Mouse (Mus musculus) neural tube, embryonic 11.5 days (tissue): Measurements from ENCODE around the gene Gm5737. TPM values are rescaled to one million over a fixed set of nuclear protein-coding genes. Genes with fewer than 3 reads are reported as not detected.

Source experiments
- ATAC-seq: fragments of 200-750 bp; cut with Nextera tagmentation; 2 replicates; pipeline ENCODE4 v1.8.0; 2017; ENCODE audit warnings: moderate number of reproducible peaks, mild to moderate bottlenecking, moderate TSS enrichment, moderate library complexity; ENCODE audit not compliant: insufficient read depth, low FRiP score, low TSS enrichment
- DNase-seq: peaks from one replicate; pipeline ENCODE4 v3.0.0-alpha.2; 2015; ENCODE audit warnings: low spot score
- H3K27ac ChIP-seq: fragments of 300-500 bp; sonication (generic); 2 replicates; pipeline ENCODE4 v1.5.1; 2014; ENCODE audit warnings: low read depth, mild to moderate bottlenecking, low read length
- H3K27me3 ChIP-seq: fragments of 300-500 bp; sonication (generic); 2 replicates; pipeline ENCODE4 v1.6.1; 2014; ENCODE audit warnings: mild to moderate bottlenecking, low read length, mixed read lengths; ENCODE audit not compliant: control insufficient read depth, insufficient read depth
- H3K36me3 ChIP-seq: fragments of 300-500 bp; sonication (generic); 2 replicates; pipeline ENCODE4 v1.6.1; 2014; ENCODE audit warnings: mild to moderate bottlenecking, low read length, moderate library complexity, mixed read lengths; ENCODE audit not compliant: control insufficient read depth, insufficient read depth
- H3K4me1 ChIP-seq: fragments of 300-500 bp; sonication (generic); 2 replicates; pipeline ENCODE4 v1.6.1; 2014; ENCODE audit warnings: low read length, mixed read lengths; ENCODE audit not compliant: control insufficient read depth, insufficient read depth
- H3K4me2 ChIP-seq: fragments of 300-500 bp; sonication (generic); 2 replicates; pipeline ENCODE4 v1.6.1; 2014; ENCODE audit warnings: low read depth, mild to moderate bottlenecking, moderate library complexity
- H3K4me3 ChIP-seq: fragments of 300-500 bp; sonication (generic); 2 replicates; pipeline ENCODE4 v1.5.1; 2014; ENCODE audit warnings: low read depth, low read length
- H3K9ac ChIP-seq: fragments of 300-500 bp; sonication (generic); 2 replicates; pipeline ENCODE4 v1.6.1; 2014; ENCODE audit warnings: mild to moderate bottlenecking, low read length
- H3K9me3 ChIP-seq: fragments of 300-500 bp; sonication (generic); 2 replicates; pipeline ENCODE4 v1.6.1; 2016; ENCODE audit warnings: low read length; ENCODE audit not compliant: control insufficient read depth
- WGBS: fragments of 180-500 bp; shearing (Covaris S2); extraction: QIAGEN DNeasy Blood & Tissue Kit; methylation state at CpG from one replicate; pipeline ENCODE4 v1.1.7; 2014; 5-methylcytosine and 5-hydroxymethylcytosine counted together
- polyA plus RNA-seq: library from polyadenylated mRNA; unstranded; fragments of >200 nt; fragmentation: Nextera tagmentation; extraction: Ambion mirVana; gene quantifications from 2 replicates; pipeline ENCODE4 v1.2.1, GENCODE M21; 2014

The Gm5737 gene
- polyA plus RNA-seq, 1 experiment from 2014 or later = not detected

DNA sequence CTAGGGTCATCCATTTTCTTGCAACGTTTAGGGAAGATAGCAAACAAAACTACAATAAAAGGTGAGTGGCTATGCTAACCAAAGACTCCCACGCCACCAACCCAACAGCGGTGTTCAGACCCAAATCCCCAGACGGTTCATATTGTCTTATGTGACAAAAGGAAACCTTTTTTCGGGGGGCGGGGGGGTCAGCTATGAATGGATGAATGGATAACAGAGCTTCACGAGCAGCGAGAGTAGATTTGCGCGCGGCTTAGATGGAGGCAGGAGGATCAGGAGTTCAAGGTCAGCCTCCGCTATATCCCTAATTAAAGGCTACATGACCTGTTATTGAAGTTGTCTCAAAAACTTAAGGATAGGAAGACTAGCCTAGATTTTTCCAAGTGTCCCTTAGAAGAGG is 24.2 kb downstream of the Gm5737 start:
- DNase-seq (peak; percentile 62), ATAC-seq (no peak)
- Histone ChIP-seq H3K27me3 (no peaks in the 10 kb centered on the region), H3K4me3 (peak overlapping the region; percentile 55), H3K4me2 (peak overlapping the region; percentile 56), H3K9ac (peak overlapping the region; percentile 9; the same call in 1 of the 2 replicates), H3K36me3 (no peaks in the 10 kb centered on the region), H3K4me1 (no peaks in the 10 kb centered on the region), H3K9me3 (no peaks in the 10 kb centered on the region), H3K27ac (no peak overlapping the region)
- WGBS = 5% methylated on average over 12 of the region's 12 CpGs

- ATAC-seq (no peak), DNase-seq (no peak)
- 71% methylated on average over 5 of the region's 5 CpGs for WGBS
- no peak overlapping the region for H3K4me2 ChIP-seq
- no peak overlapping the region for H3K4me3 ChIP-seq
- no peak overlapping the region for H3K27ac ChIP-seq
- no peaks in the 10 kb centered on the region for H3K36me3 ChIP-seq
- H3K9ac ChIP-seq = no peak overlapping the region
- H3K27me3 ChIP-seq = no peaks in the 10 kb centered on the region
- H3K9me3 ChIP-seq = no peaks in the 10 kb centered on the region
- H3K4me1 ChIP-seq = no peaks in the 10 kb centered on the region
Measured at GRCm38 (mm10) chr7:120838436-120839160, 26.4 kb downstream of the Gm5737 start.

DNA sequence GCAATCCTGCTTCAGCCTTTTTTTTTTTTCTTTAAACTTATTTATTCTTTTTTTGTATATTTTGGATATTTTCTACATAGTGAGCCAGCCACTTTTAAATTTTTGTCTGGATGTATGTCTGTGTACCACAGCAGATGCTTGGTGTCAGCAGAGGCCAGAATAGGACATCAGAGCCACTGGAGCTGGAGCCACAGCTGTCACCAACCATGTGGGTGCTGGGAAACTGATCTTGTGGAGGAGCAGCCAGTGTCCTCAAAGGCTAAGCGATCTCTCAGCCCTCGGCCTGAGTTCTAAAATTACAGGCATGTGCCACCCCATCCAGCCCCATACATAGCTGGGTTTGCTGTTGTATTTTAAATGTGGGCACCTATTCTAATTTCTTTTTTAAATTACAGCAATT is 27.6 kb downstream of the Gm5737 start:
- H3K36me3 ChIP-seq = no peaks in the 10 kb centered on the region
- no peaks in the 10 kb centered on the region for H3K27me3 ChIP-seq
- peaks cover under 1% of the 10 kb centered on the region; the same call in 1 of the 2 replicates for H3K4me1 ChIP-seq
- no peak overlapping the region for H3K4me2 ChIP-seq
- no peak overlapping the region for H3K4me3 ChIP-seq
- no peak overlapping the region for H3K27ac ChIP-seq
- ATAC-seq (no peak), DNase-seq (no peak)
- WGBS = 63% methylated on average over 2 of the region's 2 CpGs
- no peak overlapping the region for H3K9ac ChIP-seq
- no peaks in the 10 kb centered on the region for H3K9me3 ChIP-seq

GRCm38 (mm10) chr7:120842345-120843036 is 30.3 kb downstream of the Gm5737 start, which contains the start of gene Eef2k:
Gene Eef2k (plus strand): TSS chr7:120842831.
- 4% methylated on average over 29 of the region's 35 CpGs for WGBS
- peak; percentile 90 for DNase-seq

GRCm38 (mm10) chr7:120843037-120843621 is 31.0 kb downstream of the Gm5737 start:
- ATAC-seq (peak; percentile 69), DNase-seq (peak; percentile 82)
- H3K4me3 ChIP-seq = peak overlapping the region; percentile 61

More at GRCm38 (mm10) chr7:120842345-120843036, 30.3 kb downstream of the Gm5737 start, which contains the start of gene Eef2k:
- Histone ChIP-seq H3K9me3 (no peaks in the 10 kb centered on the region), H3K27ac (peak within 1 kb of the TSS; percentile 72), H3K36me3 (no peaks in the 10 kb centered on the region), H3K4me2 (peak within 1 kb of the TSS; percentile 71), H3K9ac (peak within 1 kb of the TSS; percentile 89), H3K27me3 (no peaks in the 10 kb centered on the region), H3K4me1 (peaks cover 3% of the 10 kb centered on the region; the same call in 1 of the 2 replicates), H3K4me3 (peak within 1 kb of the TSS; percentile 61)
- ATAC-seq = peak; percentile 88

DNA sequence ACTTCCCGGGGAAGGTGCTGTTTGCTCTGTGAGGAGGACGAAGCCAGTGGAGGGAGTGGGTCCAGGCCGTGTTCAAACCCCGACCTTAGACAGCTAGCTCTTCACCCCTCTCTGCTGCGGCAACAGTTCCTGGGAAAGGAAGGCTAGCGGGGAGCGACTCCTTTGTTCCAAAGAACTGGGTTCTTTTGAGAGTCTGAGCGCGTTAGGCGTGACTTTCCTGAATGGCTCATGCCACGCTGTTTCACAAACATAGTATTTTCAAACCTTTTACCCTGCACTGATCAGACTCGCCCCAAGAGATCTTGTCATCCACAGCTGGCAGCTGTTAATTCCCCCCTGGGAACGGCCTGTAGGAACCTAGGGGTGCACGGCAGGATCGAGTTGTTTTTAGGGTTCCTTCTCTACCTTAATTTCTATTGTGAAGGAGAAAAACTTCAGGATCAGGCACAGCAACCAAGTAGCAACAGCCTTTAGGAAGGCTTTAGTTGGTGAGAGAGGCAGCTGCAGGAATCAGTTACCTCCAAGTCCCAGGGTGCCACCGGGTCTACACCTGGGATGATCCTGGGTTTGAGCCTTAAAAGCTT is 31.8 kb downstream of the Gm5737 start:
- WGBS = 1% methylated on average over 16 of the region's 16 CpGs
- H3K4me2 ChIP-seq = peak overlapping the region; percentile 71
- DNase-seq = no peak
- peaks cover 3% of the 10 kb centered on the region; the same call in 1 of the 2 replicates for H3K4me1 ChIP-seq
- H3K9ac ChIP-seq = peak overlapping the region; percentile 89
- H3K27me3 ChIP-seq = no peaks in the 10 kb centered on the region
- peak overlapping the region; percentile 61 for H3K4me3 ChIP-seq
- H3K36me3 ChIP-seq = no peaks in the 10 kb centered on the region
- 0 out of 2 replicates have a peak overlapping the region, but pooled peaks have one; percentile 9 for H3K27ac ChIP-seq
- H3K9me3 ChIP-seq = no peaks in the 10 kb centered on the region
- ATAC-seq = no peak

More at GRCm38 (mm10) chr7:120843037-120843621, 31.0 kb downstream of the Gm5737 start:
- Histone ChIP-seq H3K9me3 (no peaks in the 10 kb centered on the region), H3K4me1 (peaks cover 3% of the 10 kb centered on the region; the same call in 1 of the 2 replicates), H3K4me2 (peak overlapping the region; percentile 71), H3K27ac (peak overlapping the region; percentile 72), H3K36me3 (no peaks in the 10 kb centered on the region), H3K9ac (peak overlapping the region; percentile 89), H3K27me3 (no peaks in the 10 kb centered on the region)
- 0% methylated on average over 39 of the region's 40 CpGs for WGBS

- Histone ChIP-seq H3K4me3 (no peak overlapping the region), H3K27me3 (no peaks in the 10 kb centered on the region), H3K9me3 (no peaks in the 10 kb centered on the region), H3K9ac (no peak overlapping the region), H3K27ac (no peak overlapping the region), H3K4me1 (peaks cover 3% of the 10 kb centered on the region; the same call in 1 of the 2 replicates), H3K4me2 (peak overlapping the region; percentile 71), H3K36me3 (no peaks in the 10 kb centered on the region)
- ATAC-seq (no peak), DNase-seq (no peak)
- 8% methylated on average over 9 of the region's 9 CpGs for WGBS
Measured at GRCm38 (mm10) chr7:120844689-120845088, 32.5 kb downstream of the Gm5737 start.

DNA sequence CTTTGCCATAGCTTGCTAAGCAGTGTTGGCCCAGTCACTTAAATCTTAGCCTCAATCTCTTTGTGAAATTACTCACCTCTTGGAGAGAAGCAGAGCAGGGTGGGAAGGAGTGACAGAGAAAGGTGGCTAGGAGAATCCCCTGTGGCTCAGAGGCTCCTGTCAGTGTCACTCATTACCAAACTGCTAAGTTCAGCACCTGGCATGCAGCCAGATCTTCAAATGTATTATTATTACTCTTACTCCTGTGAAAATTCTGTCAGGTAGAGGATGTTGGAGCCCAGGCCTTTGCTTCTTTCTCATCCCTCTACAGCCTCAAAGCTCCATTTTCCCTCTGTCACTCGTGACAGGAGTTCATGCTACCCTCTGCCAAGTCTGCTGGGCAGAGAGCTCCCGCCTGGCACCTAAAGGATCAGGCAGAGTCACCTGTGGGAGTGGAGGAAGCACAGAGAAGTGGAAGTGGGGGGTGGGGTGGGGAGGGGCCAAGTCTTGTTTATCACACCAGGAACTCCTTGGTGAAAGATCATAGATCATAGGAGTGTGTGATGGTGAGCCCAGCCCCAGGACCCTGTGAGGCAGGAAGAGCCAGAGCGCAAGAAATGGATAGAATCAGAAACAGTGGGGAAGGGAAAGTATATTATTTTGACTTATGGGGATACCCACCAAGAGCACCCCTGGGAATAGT is 36.8 kb downstream of the Gm5737 start:
- Histone ChIP-seq H3K4me1 (peaks cover 3% of the 10 kb centered on the region; the same call in 1 of the 2 replicates), H3K27me3 (no peaks in the 10 kb centered on the region), H3K9ac (no peak overlapping the region), H3K4me3 (no peak overlapping the region), H3K27ac (no peak overlapping the region), H3K36me3 (no peaks in the 10 kb centered on the region), H3K4me2 (no peak overlapping the region), H3K9me3 (no peaks in the 10 kb centered on the region)
- 80% methylated on average over 3 of the region's 3 CpGs for WGBS
- ATAC-seq (no peak), DNase-seq (no peak)
